Mouse (Mus musculus) bone marrow, adult 2 months (tissue): ENCODE data around the gene Tyrobp. TPM values are rescaled to one million over a fixed set of nuclear protein-coding genes. Genes with fewer than 3 reads are reported as not detected.

Experiments
- H3K27ac ChIP-seq: fragments of 200-500 bp; 2 replicates; pipeline ENCODE4 v1.5.1; 2012; ENCODE audit warnings: low read depth, mild to moderate bottlenecking, control low read depth, inconsistent platforms, low read length; ENCODE audit not compliant: control insufficient read depth, poor library complexity, insufficient read depth
- H3K4me1 ChIP-seq: fragments of 200-500 bp; 2 replicates; pipeline ENCODE4 v1.6.1; 2011; ENCODE audit warnings: low read length; ENCODE audit not compliant: control insufficient read depth, insufficient read depth
- H3K4me3 ChIP-seq: fragments of 200-500 bp; replicated peaks from 2 replicates; pipeline ENCODE3; 2011; ENCODE audit warnings: mild to moderate bottlenecking, low read depth, low read length, control low read depth; ENCODE audit not compliant: control insufficient read depth
- CTCF ChIP-seq: fragments of 200-500 bp; IDR thresholded peaks from 2 replicates; pipeline ENCODE4 v1.5.1; 2011; ENCODE audit warnings: low read length, control low read depth; ENCODE audit not compliant: control insufficient read depth, insufficient read depth
- POLR2A ChIP-seq: fragments of 200-500 bp; IDR thresholded peaks from 2 replicates; pipeline ENCODE4 v1.6.1; 2011; ENCODE audit warnings: low read depth, mild to moderate bottlenecking, control low read depth, low read length, borderline replicate concordance; ENCODE audit not compliant: control insufficient read depth
- WGBS: fragments of 180-500 bp; shearing (Covaris S2); methylation state at CpG from one replicate; pipeline ENCODE4 v1.1.7; 2018; 5-methylcytosine and 5-hydroxymethylcytosine counted together
- polyA plus RNA-seq: library from polyadenylated mRNA; stranded (reverse); fragments of >200 nt; gene quantifications from 2 replicates; pipeline ENCODE4 v1.2.4, GENCODE M21; 2011; ENCODE audit warnings: low replicate concordance; ENCODE audit not compliant: missing spikeins, insufficient read depth, insufficient read length

Tyrobp gene
- polyA plus RNA-seq, 1 experiment = 433 TPM

- Histone ChIP-seq H3K4me3 (no peak within 1 kb of the TSS), H3K4me1 (peaks cover 1% of the 10 kb centered on the region; the same call in 1 of the 2 replicates), H3K27ac (no peak within 1 kb of the TSS)
- TF ChIP-seq POLR2A (no peak), CTCF (no peak)
- 8% methylated on average over 16 of the region's 16 CpGs for WGBS
Observed at GRCm38 (mm10) chr7:30457629-30458330, 44.2 kb downstream of the Tyrobp start, which contains the start of the genes Kirrel2 and Nphs1. Kirrel2 (minus strand) TSS chr7:30457690. Nphs1 (plus strand) TSS chr7:30458315.

GRCm38 (mm10) chr7:30459484-30459883 lies 45.9 kb downstream of the Tyrobp start:
- H3K4me3 ChIP-seq = no peak overlapping the region
- 32% methylated on average over 6 of the region's 6 CpGs for WGBS
- TF ChIP-seq POLR2A (no peak), CTCF (no peak)
- no peak overlapping the region for H3K27ac ChIP-seq
- no peaks in the 10 kb centered on the region for H3K4me1 ChIP-seq

- Histone ChIP-seq H3K27ac (no peak overlapping the region), H3K4me1 (no peaks in the 10 kb centered on the region), H3K4me3 (no peak overlapping the region)
- 42% methylated on average over 7 of the region's 7 CpGs for WGBS
- TF ChIP-seq CTCF (no peak), POLR2A (no peak)
Observed at GRCm38 (mm10) chr7:30463568-30463967, 50.0 kb downstream of the Tyrobp start.

- Histone ChIP-seq H3K4me1 (no peaks in the 10 kb centered on the region), H3K27ac (no peak overlapping the region), H3K4me3 (no peak overlapping the region)
- TF ChIP-seq POLR2A = no peak
- TF ChIP-seq CTCF = no peak
- 22% methylated on average over 4 of the region's 4 CpGs for WGBS
Observed at GRCm38 (mm10) chr7:30463996-30464395, 50.4 kb downstream of the Tyrobp start.

GRCm38 (mm10) chr7:30464816-30465300 lies 51.3 kb downstream of the Tyrobp start:
- H3K4me1 ChIP-seq = no peaks in the 10 kb centered on the region
- H3K27ac ChIP-seq = no peak overlapping the region
- TF ChIP-seq CTCF = no peak
- no peak for TF ChIP-seq POLR2A
- no peak overlapping the region for H3K4me3 ChIP-seq
- 21% methylated on average over 6 of the region's 6 CpGs for WGBS

Other genes with a start within 250 kb of the Tyrobp start
- gene Zfp146, start 244.0 kb upstream of the Tyrobp start, polyA plus RNA-seq = 11.2 and 13.7 TPM in 2 replicates
- 6.8 TPM in 1 of 2 replicates, not detected in the other for gene Cox7a1, start 229.6 kb upstream of the Tyrobp start, polyA plus RNA-seq
- 120 and 171 TPM in 2 replicates for gene Capns1, start 214.9 kb upstream of the Tyrobp start, polyA plus RNA-seq
- gene Polr2i, start 181.8 kb upstream of the Tyrobp start, polyA plus RNA-seq = 41.5 and 50.8 TPM in 2 replicates
- gene Tbcb, start 181.5 kb upstream of the Tyrobp start, polyA plus RNA-seq = 24.0 and 67.8 TPM in 2 replicates
- not detected in 2 replicates for gene Ovol3, start 178.0 kb upstream of the Tyrobp start, polyA plus RNA-seq
- gene Thap8, start 133.7 kb upstream of the Tyrobp start, polyA plus RNA-seq = not detected in 2 replicates
- 33.7 and 45.3 TPM in 2 replicates for gene Wdr62, start 133.3 kb upstream of the Tyrobp start, polyA plus RNA-seq
- gene Clip3, start 122.0 kb upstream of the Tyrobp start, polyA plus RNA-seq = 3.2 and 3.5 TPM in 2 replicates
- gene Alkbh6, start 105.0 kb upstream of the Tyrobp start, polyA plus RNA-seq = 11.7 and 23.3 TPM in 2 replicates
- gene Syne4, start 99.0 kb upstream of the Tyrobp start, polyA plus RNA-seq = 1.3 and 8.9 TPM in 2 replicates
- 0.56 TPM in 1 of 2 replicates, not detected in the other for gene E130208F15Rik, start 92.0 kb upstream of the Tyrobp start, polyA plus RNA-seq
- gene Sdhaf1, start 89.9 kb upstream of the Tyrobp start, polyA plus RNA-seq = 6.3 and 10.1 TPM in 2 replicates
- gene Lrfn3, start 51.0 kb upstream of the Tyrobp start, polyA plus RNA-seq = 0.45 and 0.70 TPM in 2 replicates
- gene Hcst, start 6.1 kb downstream of the Tyrobp start, polyA plus RNA-seq = 47.8 and 107 TPM in 2 replicates
- 12.3 and 34.2 TPM in 2 replicates for gene Nfkbid, start 8.0 kb downstream of the Tyrobp start, polyA plus RNA-seq
- 6.2 TPM in 1 of 2 replicates, not detected in the other for gene Aplp1, start 31.8 kb downstream of the Tyrobp start, polyA plus RNA-seq
- gene Kirrel2, start 43.9 kb downstream of the Tyrobp start, polyA plus RNA-seq = 0.25 and 4.8 TPM in 2 replicates
- 1.5 TPM in 1 of 2 replicates, not detected in the other for gene Nphs1, start 44.6 kb downstream of the Tyrobp start, polyA plus RNA-seq
- gene Prodh2, start 79.9 kb downstream of the Tyrobp start, polyA plus RNA-seq = 1.9 and 3.1 TPM in 2 replicates
- 45.1 and 61.6 TPM in 2 replicates for gene Arhgap33, start 121.3 kb downstream of the Tyrobp start, polyA plus RNA-seq
- 13.1 and 19.0 TPM in 2 replicates for gene Hspb6, start 138.4 kb downstream of the Tyrobp start, polyA plus RNA-seq
- gene Proser3, start 138.5 kb downstream of the Tyrobp start, polyA plus RNA-seq = 4.2 and 12.8 TPM in 2 replicates
- 22.2 and 47.7 TPM in 2 replicates for gene Lin37, start 146.1 kb downstream of the Tyrobp start, polyA plus RNA-seq
- 28.8 and 71.1 TPM in 2 replicates for gene U2af1l4, start 149.5 kb downstream of the Tyrobp start, polyA plus RNA-seq
- 7.6 and 11.0 TPM in 2 replicates for gene Gm49396, start 149.6 kb downstream of the Tyrobp start, polyA plus RNA-seq
- 50.7 and 98.9 TPM in 2 replicates for gene Psenen, start 149.9 kb downstream of the Tyrobp start, polyA plus RNA-seq
- gene Igflr1, start 151.7 kb downstream of the Tyrobp start, polyA plus RNA-seq = 11.3 and 15.7 TPM in 2 replicates
- gene Kmt2b, start 175.0 kb downstream of the Tyrobp start, polyA plus RNA-seq = 35.5 and 102 TPM in 2 replicates
- 3.1 TPM in 1 of 2 replicates, not detected in the other for gene Zbtb32, start 185.1 kb downstream of the Tyrobp start, polyA plus RNA-seq
- gene Upk1a, start 199.1 kb downstream of the Tyrobp start, polyA plus RNA-seq = 1.4 TPM in 1 of 2 replicates, not detected in the other
- gene Cox6b1, start 212.4 kb downstream of the Tyrobp start, polyA plus RNA-seq = 443 and 613 TPM in 2 replicates
- gene Etv2, start 222.1 kb downstream of the Tyrobp start, polyA plus RNA-seq = not detected in 2 replicates
- 24.9 and 25.2 TPM in 2 replicates for gene Rbm42, start 236.6 kb downstream of the Tyrobp start, polyA plus RNA-seq